ENCODE assay signal across 16 mouse cellular contexts in the genomic region with DNA sequence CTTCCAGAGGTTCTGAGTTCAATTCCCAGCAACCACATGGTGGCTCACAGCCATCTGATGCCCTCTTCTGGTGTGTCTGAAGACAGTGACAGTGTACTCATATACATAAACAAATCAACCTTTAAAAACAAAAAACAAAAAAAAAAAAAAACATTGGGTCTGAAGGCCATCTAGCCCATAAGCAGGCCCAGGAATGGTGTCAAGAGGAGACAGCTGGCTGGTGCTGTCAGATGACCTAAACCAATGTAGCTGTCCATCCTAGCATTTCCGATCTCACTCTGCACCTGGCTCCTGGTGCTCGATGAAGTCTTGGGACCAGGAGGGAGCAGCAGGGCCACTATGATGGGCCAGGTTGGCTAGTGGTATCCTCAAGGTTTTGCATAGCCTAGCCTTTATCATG.
"Had no signal": no experiment of that assay in that cellular context is flagged by ENCODE, and none has a peak within 500 bp of the region (broad histone marks: within the 10 kb centered on the region; RNA-seq: fewer than 3 reads in every experiment).

No protein-coding gene starts in this region.

- H3K9me3 ChIP-seq: midbrain, embryonic 10.5 days; midbrain, embryonic 12.5 days; neural tube, embryonic 13.5 days; neural tube, embryonic 15.5 days had no signal

- H3K4me3 ChIP-seq: midbrain, embryonic 12.5 days; myocyte; neural tube, embryonic 13.5 days; neural tube, embryonic 15.5 days had no signal

- H3K9ac ChIP-seq: liver, embryonic 14.5 days; lung, embryonic 14.5 days; midbrain, embryonic 12.5 days; neural tube, embryonic 13.5 days; neural tube, embryonic 15.5 days had no signal

- H3K27ac ChIP-seq: liver, embryonic 14.5 days; midbrain, embryonic 10.5 days; midbrain, embryonic 12.5 days; neural tube, embryonic 13.5 days; neural tube, embryonic 15.5 days had no signal

- H3K4me1 ChIP-seq: midbrain, embryonic 12.5 days; neural tube, embryonic 13.5 days; neural tube, embryonic 15.5 days had no signal

- DNase-seq: lung, adult 18-20 months; lung, embryonic 14.5 days; lung, postnatal 10 days; lung, postnatal 4 days; midbrain, embryonic 14.5 days; retina, postnatal 1 day; right cerebral cortex, adult 18-20 months; right cerebral cortex, postnatal 25 days; right cerebral cortex, postnatal 4 days; spleen, adult 18-20 months had no signal

- H3K27me3 ChIP-seq: midbrain, embryonic 12.5 days; neural tube, embryonic 13.5 days; neural tube, embryonic 15.5 days had no signal
